Mouse (Mus musculus): Measurements from ENCODE around the gene Smad3. TPM values are rescaled to one million over a fixed set of nuclear protein-coding genes. Genes with fewer than 3 reads are reported as not detected.

Gene Smad3
- total and polyA plus RNA-seq, 3 experiments = 7.5 to 10.2 TPM; not detected in 1

GRCm38 (mm10) chr9:63650905-63651304, 106.9 kb downstream of the Smad3 start:
- no peaks in the 10 kb centered on the region for H3K79me2 ChIP-seq (ENCODE audit: control insufficient read depth, insufficient read depth, low read length, poor library complexity)

GRCm38 (mm10) chr9:63649841-63650545, 107.8 kb downstream of the Smad3 start:
- Histone ChIP-seq H3K9me3 (replicated peaks; ENCODE audit: insufficient read depth, low read length) (no peaks in the 10 kb centered on the region), H3K4me3 (ENCODE audit: control insufficient read depth in 1 of 2, insufficient read depth in 1 of 2, low read depth in 2 of 2, low read length in 2 of 2) (no peak overlapping the region), H3K36me3 (ENCODE audit: control insufficient read depth in 1 of 2, insufficient read depth in 2 of 2, low read length in 2 of 2) (no peaks in the 10 kb centered on the region), H3K27me3 (ENCODE audit: control insufficient read depth in 1 of 2, insufficient read depth in 2 of 2, low read length in 2 of 2) (no peaks in the 10 kb centered on the region), H3K79me2 (ENCODE audit: control insufficient read depth, insufficient read depth, low read length, poor library complexity) (no peaks in the 10 kb centered on the region), H3K27ac (ENCODE audit: control insufficient read depth, low read depth, low read length) (no peak overlapping the region), H3K9ac (ENCODE audit: control insufficient read depth, low read depth, low read length, poor library complexity, severe bottlenecking) (no peak overlapping the region), H3K4me1 (ENCODE audit: control insufficient read depth in 1 of 2, insufficient read depth in 2 of 2, low read length in 2 of 2) (no peaks in the 10 kb centered on the region)
- peak; percentile 49 for DNase-seq (ENCODE audit: low read depth, low spot score)
- TF ChIP-seq ZC3H11A (IDR thresholded peaks at IDR 0.05; ENCODE audit: low read depth, low read length) = peak; percentile 77
- peak in 2 of 3 experiments; percentile 58 to 68; a peak in 4 of 6 replicates for TF ChIP-seq CTCF (IDR thresholded peaks at IDR 0.05 in 2 of 3, conservative IDR thresholded peaks at IDR 0.05 in 1 of 3; ENCODE audit: control insufficient read depth in 1 of 3, insufficient read depth in 1 of 3, low read depth in 2 of 3, low read length in 3 of 3, poor library complexity in 1 of 3, severe bottlenecking in 1 of 3)
- no peak for TF ChIP-seq TBP (IDR thresholded peaks at IDR 0.05; ENCODE audit: low read depth, low read length)
- peak; percentile 74 for TF ChIP-seq RAD21 (IDR thresholded peaks at IDR 0.05; ENCODE audit: low read depth, low read length)
- TF ChIP-seq SMC3 (IDR thresholded peaks at IDR 0.05; ENCODE audit: low read depth, low read length) = peak; percentile 91

More at GRCm38 (mm10) chr9:63650905-63651304, 106.9 kb downstream of the Smad3 start:
- Histone ChIP-seq H3K9me3 (replicated peaks; ENCODE audit: insufficient read depth, low read length) (no peaks in the 10 kb centered on the region), H3K27ac (ENCODE audit: control insufficient read depth, low read depth, low read length) (no peak overlapping the region), H3K27me3 (ENCODE audit: control insufficient read depth in 1 of 2, insufficient read depth in 2 of 2, low read length in 2 of 2) (no peaks in the 10 kb centered on the region), H3K4me3 (ENCODE audit: control insufficient read depth in 1 of 2, insufficient read depth in 1 of 2, low read depth in 2 of 2, low read length in 2 of 2) (no peak overlapping the region), H3K4me1 (ENCODE audit: control insufficient read depth in 1 of 2, insufficient read depth in 2 of 2, low read length in 2 of 2) (no peaks in the 10 kb centered on the region), H3K36me3 (ENCODE audit: control insufficient read depth in 1 of 2, insufficient read depth in 2 of 2, low read length in 2 of 2) (no peaks in the 10 kb centered on the region), H3K9ac (ENCODE audit: control insufficient read depth, low read depth, low read length, poor library complexity, severe bottlenecking) (no peak overlapping the region)
- DNase-seq (ENCODE audit: low read depth, low spot score) = no peak
- TF ChIP-seq MYB (IDR thresholded peaks at IDR 0.05; ENCODE audit: low read depth, low read length) (no peak), ZNF384 (IDR thresholded peaks at IDR 0.05; ENCODE audit: low read depth, low read length) (no peak), HCFC1 (IDR thresholded peaks at IDR 0.05; ENCODE audit: low read depth, low read length) (no peak), ELF1 (IDR thresholded peaks at IDR 0.05; ENCODE audit: low read depth, low read length) (no peak), TAL1 (IDR thresholded peaks at IDR 0.05; ENCODE audit: low read length) (no peak), USF1 (IDR thresholded peaks at IDR 0.05; ENCODE audit: low read depth, low read length) (no peak), POLR2A (IDR thresholded peaks at IDR 0.05; ENCODE audit: control insufficient read depth in 1 of 2, insufficient read depth in 1 of 2, low read depth in 1 of 2, low read length in 2 of 2, poor library complexity in 1 of 2) (no peak), RAD21 (IDR thresholded peaks at IDR 0.05; ENCODE audit: low read depth, low read length) (no peak), POLR2AphosphoS2 (IDR thresholded peaks at IDR 0.05; ENCODE audit: low read length) (no peak), CHD1 (IDR thresholded peaks at IDR 0.05; ENCODE audit: low read depth, low read length) (no peak), RCOR1 (IDR thresholded peaks at IDR 0.05; ENCODE audit: low read depth, low read length) (no peak)

GRCm38 (mm10) chr9:63648520-63648918, 109.3 kb downstream of the Smad3 start:
- Histone ChIP-seq H3K79me2 (ENCODE audit: control insufficient read depth, insufficient read depth, low read length, poor library complexity) (no peaks in the 10 kb centered on the region), H3K36me3 (ENCODE audit: control insufficient read depth in 1 of 2, insufficient read depth in 2 of 2, low read length in 2 of 2) (no peaks in the 10 kb centered on the region), H3K9ac (ENCODE audit: control insufficient read depth, low read depth, low read length, poor library complexity, severe bottlenecking) (no peak overlapping the region), H3K4me3 (ENCODE audit: control insufficient read depth in 1 of 2, insufficient read depth in 1 of 2, low read depth in 2 of 2, low read length in 2 of 2) (no peak overlapping the region), H3K9me3 (replicated peaks; ENCODE audit: insufficient read depth, low read length) (no peaks in the 10 kb centered on the region), H3K27me3 (ENCODE audit: control insufficient read depth in 1 of 2, insufficient read depth in 2 of 2, low read length in 2 of 2) (no peaks in the 10 kb centered on the region), H3K27ac (ENCODE audit: control insufficient read depth, low read depth, low read length) (no peak overlapping the region), H3K4me1 (ENCODE audit: control insufficient read depth in 1 of 2, insufficient read depth in 2 of 2, low read length in 2 of 2) (no peaks in the 10 kb centered on the region)
- no peak for DNase-seq (ENCODE audit: low read depth, low spot score)
- TF ChIP-seq ZMIZ1 (IDR thresholded peaks at IDR 0.05; ENCODE audit: low read depth, low read length) = no peak
- TF ChIP-seq ZKSCAN1 (IDR thresholded peaks at IDR 0.05; ENCODE audit: low read depth, low read length) = no peak
- TF ChIP-seq POLR2AphosphoS2 (IDR thresholded peaks at IDR 0.05; ENCODE audit: low read length) = no peak
- no peak for TF ChIP-seq E2F4 (IDR thresholded peaks at IDR 0.05; ENCODE audit: borderline replicate concordance, low read depth, low read length)
- TF ChIP-seq RCOR1 (IDR thresholded peaks at IDR 0.05; ENCODE audit: low read depth, low read length) = no peak
- TF ChIP-seq USF1 (IDR thresholded peaks at IDR 0.05; ENCODE audit: low read depth, low read length) = no peak
- no peak for TF ChIP-seq MAZ (IDR thresholded peaks at IDR 0.05; ENCODE audit: low read depth, low read length)
- TF ChIP-seq GABPA (IDR thresholded peaks at IDR 0.05; ENCODE audit: low read depth, low read length) = no peak
- no peak for TF ChIP-seq CTCF (IDR thresholded peaks at IDR 0.05 in 2 of 3, conservative IDR thresholded peaks at IDR 0.05 in 1 of 3; ENCODE audit: control insufficient read depth in 1 of 3, insufficient read depth in 1 of 3, low read depth in 2 of 3, low read length in 3 of 3, poor library complexity in 1 of 3, severe bottlenecking in 1 of 3)
- no peak for TF ChIP-seq BHLHE40 (IDR thresholded peaks at IDR 0.05; ENCODE audit: borderline replicate concordance, low read depth, low read length)
- TF ChIP-seq ZC3H11A (IDR thresholded peaks at IDR 0.05; ENCODE audit: low read depth, low read length) = no peak
- TF ChIP-seq MXI1 (IDR thresholded peaks at IDR 0.05; ENCODE audit: low read depth, low read length) = no peak
- no peak for TF ChIP-seq ELF1 (IDR thresholded peaks at IDR 0.05; ENCODE audit: low read depth, low read length)
- no peak for TF ChIP-seq JUND (IDR thresholded peaks at IDR 0.05; ENCODE audit: low read depth, low read length)
- TF ChIP-seq UBTF (IDR thresholded peaks at IDR 0.05; ENCODE audit: borderline replicate concordance, insufficient read depth, low read depth, low read length) = no peak
- TF ChIP-seq ZNF384 (IDR thresholded peaks at IDR 0.05; ENCODE audit: low read depth, low read length) = no peak
